Comparison of ENCODE assay signal across 11 mouse cellular contexts in the genomic region with DNA sequence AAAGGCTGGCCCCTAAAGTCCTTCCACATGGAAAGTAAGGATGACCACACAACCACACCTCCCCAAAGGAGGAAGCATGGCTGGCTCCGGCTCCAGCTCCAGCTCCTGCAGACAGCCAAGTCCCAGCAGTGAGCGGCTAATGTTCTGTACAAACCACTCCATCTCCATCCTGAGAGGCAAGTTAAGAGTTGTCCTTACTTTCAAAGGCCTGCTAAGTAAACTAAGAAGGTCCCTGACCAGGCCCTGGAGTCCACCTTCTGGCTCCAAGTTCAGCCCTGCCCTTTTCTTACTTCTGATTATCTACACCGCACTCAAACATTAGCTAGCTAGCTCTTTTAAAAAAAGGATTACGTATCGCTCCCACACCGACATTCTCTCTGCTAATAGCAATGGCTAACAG. TPM values are rescaled to one million over a fixed set of nuclear protein-coding genes. Genes with fewer than 3 reads are reported as not detected.
DNase-seq lines count a peak whose midpoint lies in the region; ATAC-seq and TF ChIP-seq lines count a peak whose summit lies in the region.
"Had no signal": no experiment of that assay in that cellular context is flagged by ENCODE, and none has a peak within 500 bp of the region (broad histone marks: within the 10 kb centered on the region; RNA-seq: fewer than 3 reads in every experiment).

No protein-coding gene starts in this region.

- H3K36me3 ChIP-seq in heart, embryonic 12.5 days = no peaks in the 10 kb centered on the region
- 0 out of 2 replicates have a peak, but pooled peaks cover 2% of the 10 kb centered on the region for H3K36me3 ChIP-seq in ES-Bruce4 (ENCODE audit: control insufficient read depth, insufficient read depth, low read length, poor library complexity, severe bottlenecking)
- H3K36me3 ChIP-seq in intestine, embryonic 14.5 days (ENCODE audit: control insufficient read depth, insufficient read depth, low read length) = no peaks in the 10 kb centered on the region; the same call in 1 of the 2 replicates

- TF ChIP-seq EP300 in ES-Bruce4 (IDR thresholded peaks at IDR 0.05; ENCODE audit: insufficient read depth, low read depth, low read length) = no peak

- peak overlapping the region; percentile 95; the same call in 1 of the 2 replicates for H3K4me2 ChIP-seq in heart, embryonic 12.5 days
- peak overlapping the region; percentile 64 for H3K4me2 ChIP-seq in intestine, embryonic 14.5 days (ENCODE audit: low read length)

- no peak for DNase-seq in heart, adult 8-10 months (ENCODE audit: low spot score)
- DNase-seq in intestine, embryonic 14.5 days (ENCODE audit: low spot score) = no peak
- peak; percentile 75 for DNase-seq in lung, postnatal 36 days
- no peak for DNase-seq in retina, postnatal 1 day
- DNase-seq in cerebellum, postnatal 10 days = no peak
- DNase-seq in cerebellum, adult 11 months = no peak
- DNase-seq: cerebellum, adult 9-10 months; gastrocnemius, postnatal 25 days; thymus, adult 18-20 months had no signal

- no peak overlapping the region for H3K27ac ChIP-seq in heart, embryonic 12.5 days (ENCODE audit: poor library complexity, severe bottlenecking)
- H3K27ac ChIP-seq in ES-Bruce4 (ENCODE audit: insufficient read depth, low read length) = no peak overlapping the region
- H3K27ac ChIP-seq in intestine, embryonic 14.5 days (ENCODE audit: low read depth) = peak overlapping the region; percentile 47; the same call in 1 of the 2 replicates

- H3K9ac ChIP-seq in heart, embryonic 12.5 days = no peak overlapping the region
- H3K9ac ChIP-seq in ES-Bruce4 (ENCODE audit: low read depth, poor library complexity, severe bottlenecking) = peak overlapping the region; percentile 99
- H3K9ac ChIP-seq in intestine, embryonic 14.5 days (ENCODE audit: low read length) = 0 out of 2 replicates have a peak overlapping the region, but pooled peaks have one; percentile 11

- no peak for TF ChIP-seq POLR2A in ES-Bruce4 (IDR thresholded peaks at IDR 0.05; ENCODE audit: insufficient read depth, low read length)

- peaks cover 4% of the 10 kb centered on the region; the same call in 1 of the 2 replicates for H3K9me3 ChIP-seq in heart, embryonic 12.5 days (replicated peaks)
- peaks cover 4% of the 10 kb centered on the region; the same call in 1 of the 2 replicates for H3K9me3 ChIP-seq in ES-Bruce4 (replicated peaks; ENCODE audit: control insufficient read depth, insufficient read depth, low read length, poor library complexity, severe bottlenecking)
- H3K9me3 ChIP-seq in intestine, embryonic 14.5 days (ENCODE audit: control insufficient read depth, low read length) = no peaks in the 10 kb centered on the region

- 72% methylated on average over 6 of the region's 6 CpGs for WGBS in heart, embryonic 12.5 days
- WGBS in intestine, embryonic 14.5 days = 66% methylated on average over 6 of the region's 6 CpGs

- TF ChIP-seq CTCF in ES-Bruce4 (IDR thresholded peaks at IDR 0.05; ENCODE audit: low read depth, low read length) = no peak

- H3K4me1 ChIP-seq in heart, embryonic 12.5 days (replicated peaks) = peaks cover 20% of the 10 kb centered on the region
- H3K4me1 ChIP-seq in ES-Bruce4 (ENCODE audit: control insufficient read depth, insufficient read depth, low read length) = no peaks in the 10 kb centered on the region
- peaks cover 16% of the 10 kb centered on the region for H3K4me1 ChIP-seq in intestine, embryonic 14.5 days (replicated peaks; ENCODE audit: control insufficient read depth, insufficient read depth, low read length)

- no peaks in the 10 kb centered on the region for H3K27me3 ChIP-seq in heart, embryonic 12.5 days (replicated peaks)
- H3K27me3 ChIP-seq in ES-Bruce4 (ENCODE audit: control insufficient read depth, insufficient read depth, low read length, poor library complexity, severe bottlenecking) = no peaks in the 10 kb centered on the region
- H3K27me3 ChIP-seq in intestine, embryonic 14.5 days (replicated peaks; ENCODE audit: control insufficient read depth, insufficient read depth, low read length) = no peaks in the 10 kb centered on the region

- ATAC-seq in heart, embryonic 12.5 days (ENCODE audit: insufficient number of reproducible peaks, low FRiP score) = no peak
- ATAC-seq in intestine, embryonic 14.5 days (replicated peaks; ENCODE audit: low FRiP score, low TSS enrichment, low read depth) = no peak

- no peak overlapping the region for H3K4me3 ChIP-seq in heart, embryonic 12.5 days
- H3K4me3 ChIP-seq in ES-Bruce4 (ENCODE audit: low read depth, low read length) = no peak overlapping the region
- H3K4me3 ChIP-seq in intestine, embryonic 14.5 days (ENCODE audit: low read depth, low read length) = peak overlapping the region; percentile 61

RNA-seq across cellular contexts. Expression of a gene that starts 1.8 kb away (rescaled TPM):
- 1.7 TPM in 2 replicates for polyA plus RNA-seq in heart, embryonic 12.5 days (2016; fragmentation: Nextera tagmentation; extraction: Ambion mirVana)
- 10 to 100 TPM; 10.7 to 11.8 (median 11.0) TPM for total RNA-seq in heart, adult 8-10 months (2022)
- 53.7 and 58.1 TPM in 2 replicates for polyA plus RNA-seq in ES-Bruce4 (2011; ENCODE audit: insufficient read depth, insufficient read length, low read depth, missing spikeins)
- 7.0 and 7.5 TPM in 2 replicates for polyA plus RNA-seq in intestine, embryonic 14.5 days (2014; fragmentation: Nextera tagmentation; extraction: Ambion mirVana)

RNA-seq across cellular contexts. Expression of a gene that starts 49.1 kb away (rescaled TPM):
- 69.1 and 76.8 TPM in 2 replicates for polyA plus RNA-seq in heart, embryonic 12.5 days (2016; fragmentation: Nextera tagmentation; extraction: Ambion mirVana)
- total RNA-seq in heart, adult 8-10 months (2022) = 100 to 1,000 TPM in 2 of 4 experiments, 10 to 100 TPM in 2; 80.4 to 113 (median 96.5) TPM
- polyA plus RNA-seq in ES-Bruce4 (2011; ENCODE audit: insufficient read depth, insufficient read length, low read depth, missing spikeins) = 43.2 and 54.9 TPM in 2 replicates
- 46.1 and 55.3 TPM in 2 replicates for polyA plus RNA-seq in intestine, embryonic 14.5 days (2014; fragmentation: Nextera tagmentation; extraction: Ambion mirVana)

RNA-seq across cellular contexts. Expression of a gene that starts 54.6 kb away (rescaled TPM):
- 107 and 112 TPM in 2 replicates for polyA plus RNA-seq in heart, embryonic 12.5 days (2016; fragmentation: Nextera tagmentation; extraction: Ambion mirVana)
- total RNA-seq in heart, adult 8-10 months (2022) = 10 to 100 TPM; 10.1 to 18.8 (median 14.9) TPM
- polyA plus RNA-seq in ES-Bruce4 (2011; ENCODE audit: insufficient read depth, insufficient read length, low read depth, missing spikeins) = 20.3 and 22.2 TPM in 2 replicates
- 155 and 171 TPM in 2 replicates for polyA plus RNA-seq in intestine, embryonic 14.5 days (2014; fragmentation: Nextera tagmentation; extraction: Ambion mirVana)
